Mouse (Mus musculus) urinary bladder, postnatal 25 days (tissue): ENCODE results near the gene Ccdc38.
"Not testable (repeated sequence)": the region's sequence is repeated elsewhere in the genome, so short reads cannot be mapped to it uniquely, and the experiment has no call there.

Experiments
- DNase-seq: peaks from one replicate; pipeline ENCODE4 v3.0.0; 2022; ENCODE audit warnings: low spot score

The Ccdc38 gene

DNA sequence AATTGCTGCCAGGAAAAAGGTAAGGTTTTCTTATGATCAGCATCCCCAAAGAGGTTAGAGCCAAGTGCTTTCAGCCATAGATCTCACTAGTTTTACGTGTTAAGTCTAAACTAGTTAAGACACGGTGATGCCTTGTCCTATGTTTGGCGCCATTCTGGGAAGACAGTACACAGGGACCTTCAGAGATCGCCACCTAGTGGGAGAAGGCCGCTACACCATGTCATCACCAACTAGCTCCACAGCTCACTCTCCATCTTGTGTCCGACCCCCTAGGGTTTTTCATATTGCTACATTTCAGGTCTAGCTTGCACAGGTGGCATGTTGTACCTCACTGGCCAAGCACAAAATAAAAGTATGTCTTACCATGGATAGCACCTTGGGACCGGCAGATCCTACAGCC lies 8.6 kb downstream of the Ccdc38 start:
- DNase-seq = peak; percentile 70

DNA sequence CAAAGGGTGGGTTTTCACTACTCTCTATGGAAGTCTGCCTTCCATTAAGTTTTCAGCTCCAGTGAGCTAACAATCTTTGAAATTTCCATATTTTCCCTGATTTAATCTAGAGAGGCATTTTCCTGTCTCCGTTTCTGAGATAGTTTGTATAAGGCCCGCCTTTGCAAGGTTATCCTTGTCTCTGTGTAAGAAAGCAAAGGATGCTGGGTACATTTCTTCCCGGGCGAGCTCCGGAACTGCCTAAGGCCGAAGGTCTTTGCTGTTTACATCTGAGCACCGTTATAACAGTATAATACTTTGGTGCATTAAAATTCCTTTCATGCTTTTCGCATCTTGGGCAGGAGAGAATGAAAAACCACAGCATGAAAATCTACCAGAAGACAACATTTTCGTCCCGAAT lies 9.4 kb downstream of the Ccdc38 start:
- no peak for DNase-seq

DNA sequence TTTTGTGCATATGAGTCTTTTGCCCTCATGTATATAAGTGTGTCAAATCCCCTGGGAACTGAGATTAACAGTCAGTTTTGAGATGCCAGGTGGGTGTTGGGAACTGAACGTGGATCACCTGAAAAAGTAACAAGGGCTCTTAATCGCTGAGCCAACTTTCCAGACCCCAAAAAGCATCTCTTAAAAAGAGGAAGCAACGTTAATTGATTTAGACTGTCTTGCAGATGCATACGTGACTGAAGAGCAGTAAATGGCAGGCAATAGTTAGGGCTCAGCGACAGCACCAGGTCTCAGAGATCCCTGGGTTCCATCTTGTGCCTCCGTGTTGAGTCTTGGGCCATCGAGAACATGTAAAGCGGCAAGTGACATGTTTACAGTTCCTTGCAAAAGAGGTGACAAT lies 12.2 kb downstream of the Ccdc38 start:
- no peak for DNase-seq

DNA sequence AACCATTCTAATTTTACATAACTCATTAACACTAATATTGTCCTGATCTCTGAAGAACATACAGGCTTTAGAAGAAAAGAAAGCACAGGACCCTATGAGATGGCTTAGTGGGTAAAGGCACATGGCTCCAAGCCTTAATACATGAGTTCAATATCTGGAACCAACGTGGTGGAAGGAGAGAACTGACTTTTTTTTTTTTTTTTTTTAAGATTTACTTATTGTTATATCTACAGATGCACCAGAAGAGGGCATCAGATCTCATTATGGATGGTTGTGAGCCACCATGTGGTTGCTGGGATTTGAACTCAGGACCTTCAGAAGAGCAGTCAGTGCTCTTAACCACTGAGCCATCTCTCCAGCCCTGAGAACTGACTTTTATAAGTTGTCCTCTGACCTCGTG lies 17.5 kb downstream of the Ccdc38 start:
- DNase-seq = not testable (repeated sequence)

DNA sequence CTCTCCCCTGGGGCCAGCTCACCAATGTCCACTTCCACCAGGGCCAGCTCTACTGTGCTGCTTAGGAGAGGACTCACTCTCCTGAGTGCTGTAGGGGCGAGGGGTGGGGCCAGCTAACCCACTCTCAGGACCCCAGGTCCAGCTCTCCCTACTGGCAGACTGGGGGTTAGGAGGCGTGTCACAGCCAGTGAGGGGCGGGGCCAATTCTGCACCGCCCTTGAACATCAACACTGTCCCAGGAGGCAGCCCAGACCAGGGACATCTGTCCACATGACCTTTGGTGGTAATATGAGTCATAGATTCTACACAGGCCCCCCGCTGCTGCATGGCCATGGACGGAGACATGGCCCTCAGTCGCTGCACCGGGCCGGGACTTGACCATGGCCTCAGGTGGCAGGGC lies 19.4 kb downstream of the Ccdc38 start:
- DNase-seq = no peak

DNA sequence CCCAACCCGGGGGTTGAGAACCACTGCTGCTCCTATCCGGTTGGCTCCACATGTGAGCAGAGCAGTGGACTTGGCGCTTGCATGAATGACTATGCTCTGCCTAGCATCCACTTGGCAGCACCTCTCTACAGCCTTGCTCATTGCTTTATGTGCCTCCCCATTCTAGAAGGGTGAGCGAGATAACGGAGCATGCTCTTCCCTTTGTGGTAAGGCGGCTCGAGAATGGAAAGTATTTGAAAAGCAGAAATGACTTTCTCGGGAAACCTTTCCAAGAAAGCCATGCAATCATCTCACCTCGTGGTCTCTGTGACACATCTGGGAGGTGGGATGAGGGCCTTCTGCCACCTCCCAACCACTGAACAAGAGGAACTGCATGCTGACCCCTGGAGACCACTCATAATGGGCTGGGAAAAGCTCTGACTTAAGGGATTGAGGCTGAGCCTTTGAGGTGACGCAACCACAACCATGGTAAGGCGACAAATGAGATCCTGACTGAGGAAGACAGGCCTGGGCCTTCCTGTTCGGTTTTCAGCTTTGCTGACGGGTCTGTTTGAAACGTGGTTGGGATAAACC lies 24.2 kb downstream of the Ccdc38 start:
- no peak for DNase-seq

DNA sequence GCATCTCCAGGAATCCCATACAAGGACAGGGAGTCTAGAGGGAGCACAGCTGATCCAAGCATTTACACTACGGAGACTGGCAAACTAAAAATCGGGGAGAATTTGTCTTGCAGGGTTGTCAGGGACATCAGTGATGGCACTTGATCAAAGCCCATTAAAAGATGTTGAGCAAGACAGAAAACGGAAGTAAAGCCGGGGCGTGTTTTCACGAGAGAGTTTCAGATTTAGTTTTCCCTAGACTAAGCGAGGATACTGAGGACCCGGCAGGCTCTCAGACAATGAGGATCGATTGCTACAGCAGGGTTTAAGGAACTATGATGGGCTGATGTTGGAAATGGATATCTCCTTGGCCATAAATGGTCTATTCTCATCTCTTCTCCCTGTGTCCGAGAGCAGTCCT lies 26.6 kb downstream of the Ccdc38 start:
- no peak for DNase-seq

DNA sequence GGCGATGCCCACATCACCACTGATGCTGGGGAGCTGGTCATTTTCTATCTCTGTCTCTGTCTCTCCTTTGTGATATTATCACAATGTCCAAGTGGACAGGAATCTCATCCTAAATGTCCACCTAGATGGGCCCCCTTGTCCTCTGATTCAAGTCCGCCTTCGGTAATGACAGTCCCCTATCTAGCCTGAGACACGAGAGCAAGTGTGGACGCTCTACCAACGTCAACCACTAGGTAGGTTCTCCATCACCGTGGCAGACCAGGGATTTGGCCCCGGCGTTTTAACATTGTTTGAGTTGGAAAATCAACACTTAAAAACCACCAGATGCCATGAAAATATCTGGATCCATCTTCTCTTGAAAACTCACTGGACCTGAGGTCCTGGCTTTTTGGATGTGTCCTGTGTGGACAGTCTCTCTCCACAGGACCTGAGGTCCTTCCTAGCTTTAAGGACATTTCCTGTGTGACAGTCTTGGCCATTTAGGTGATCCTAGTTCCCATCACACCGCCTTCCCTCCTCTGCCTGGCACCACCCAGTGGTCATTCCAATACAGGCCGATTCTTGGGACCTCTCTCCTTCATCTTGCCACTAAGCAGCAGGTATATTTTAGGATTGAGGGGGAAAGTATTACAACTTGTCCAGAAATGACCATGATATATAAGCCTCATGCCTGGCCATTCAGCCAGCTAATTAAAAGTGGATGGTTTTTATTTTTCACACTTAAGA lies 27.6 kb downstream of the Ccdc38 start:
- DNase-seq = no peak

DNA sequence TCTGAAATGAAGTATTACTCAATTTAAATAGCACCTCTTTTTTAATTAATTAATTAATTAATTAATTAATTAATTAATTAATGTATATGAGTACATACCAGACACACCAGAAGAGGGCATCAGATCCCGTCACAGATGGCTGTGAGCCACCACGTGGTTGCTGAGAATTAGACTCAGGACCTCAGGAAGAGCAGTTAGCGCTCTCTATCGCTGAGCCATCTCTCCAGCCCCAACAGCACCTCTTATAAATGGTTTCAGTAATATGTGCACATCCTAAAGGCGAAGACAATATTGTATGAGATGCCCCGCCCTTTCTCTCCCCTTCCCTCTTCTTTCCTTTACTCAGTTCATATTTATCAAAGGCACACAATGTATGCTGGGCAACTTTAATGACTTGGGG lies 28.2 kb downstream of the Ccdc38 start:
- DNase-seq = no peak

DNA sequence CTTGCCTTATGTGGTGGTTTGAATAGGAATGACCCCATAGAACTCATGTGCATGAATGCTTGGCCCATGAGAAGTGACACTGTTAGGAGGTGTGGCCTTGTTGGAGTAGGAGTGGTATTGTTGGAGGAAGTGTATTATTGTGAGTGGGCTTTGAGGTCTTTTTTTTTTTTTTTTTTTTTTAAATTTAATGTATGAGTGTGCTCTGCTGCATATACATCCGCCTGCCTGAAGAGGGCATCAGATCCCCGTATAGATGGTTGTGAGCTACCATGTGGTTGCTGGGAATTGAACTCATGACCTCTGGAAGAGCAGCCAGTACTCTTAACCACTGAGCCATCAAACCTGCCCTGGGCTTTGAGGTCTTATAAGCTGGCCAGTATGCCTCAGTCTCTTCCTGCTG lies 31.8 kb downstream of the Ccdc38 start:
- DNase-seq = no peak

DNA sequence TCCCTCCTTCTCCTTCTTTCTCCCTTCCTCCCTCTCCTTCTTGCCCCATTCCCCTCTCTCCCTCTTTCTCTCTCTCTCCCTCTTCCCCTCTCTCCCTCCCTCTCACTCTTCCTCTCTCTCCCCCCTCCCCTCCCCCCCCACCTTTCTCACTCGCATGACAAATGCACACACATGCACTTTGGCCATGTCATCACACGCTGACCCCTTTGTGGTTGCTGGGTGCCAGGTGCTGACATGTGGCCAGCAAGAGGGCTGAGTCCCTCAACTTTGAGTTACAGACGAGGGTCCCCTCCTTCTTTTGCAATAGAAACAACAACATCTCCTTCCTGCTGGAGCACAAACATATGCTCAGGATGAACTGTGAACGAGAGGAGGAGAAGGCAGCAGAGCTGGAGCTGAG lies 34.5 kb downstream of the Ccdc38 start:
- DNase-seq = no peak

DNA sequence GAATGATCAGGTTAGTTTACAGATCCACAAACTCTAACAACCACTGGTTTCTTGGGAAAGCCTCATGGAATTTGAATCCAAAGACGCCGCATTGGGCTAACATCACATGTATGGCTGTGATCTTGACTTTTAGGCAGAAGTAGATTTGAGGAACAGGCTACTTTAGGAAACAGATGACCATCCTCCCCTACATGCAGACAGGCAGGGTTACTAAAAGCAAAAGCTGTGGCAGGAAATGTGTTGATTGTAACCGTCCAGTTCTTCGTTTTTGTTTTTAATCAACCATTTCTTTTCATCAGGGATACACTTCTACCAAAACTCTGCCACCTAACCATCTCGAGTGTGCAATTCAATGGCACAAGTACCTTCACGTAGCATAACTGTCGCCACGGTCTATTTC lies 35.5 kb downstream of the Ccdc38 start:
- no peak for DNase-seq

DNA sequence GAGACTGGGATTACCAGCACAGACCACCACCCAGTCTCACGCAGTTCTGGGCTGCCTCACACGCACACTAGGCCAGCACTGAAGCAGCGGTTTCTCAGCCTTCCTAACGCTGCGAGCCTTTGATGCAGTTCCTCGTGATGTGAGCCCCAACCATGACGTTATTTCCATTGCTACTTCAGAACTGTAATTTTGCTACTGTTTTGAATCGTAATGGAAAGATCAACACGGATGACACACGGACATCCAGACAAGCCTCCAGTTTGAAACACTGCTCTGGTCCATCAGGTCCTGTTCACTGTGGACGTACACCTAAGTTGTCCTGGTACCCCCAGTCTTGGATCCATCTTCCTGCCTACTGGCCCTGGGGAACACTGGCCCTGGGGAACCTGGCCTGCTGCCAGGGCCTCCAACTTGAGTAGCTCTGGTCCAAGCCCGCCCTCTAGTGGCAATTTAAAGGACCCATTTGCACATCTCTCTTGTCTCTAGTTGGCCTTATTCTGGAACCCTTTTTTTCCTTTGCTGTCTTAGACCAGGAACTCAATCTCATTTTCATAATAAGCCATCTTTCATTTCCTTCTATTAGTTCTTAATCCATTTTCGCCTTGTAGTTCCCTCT lies 36.9 kb downstream of the Ccdc38 start:
- peak; percentile 64 for DNase-seq

DNA sequence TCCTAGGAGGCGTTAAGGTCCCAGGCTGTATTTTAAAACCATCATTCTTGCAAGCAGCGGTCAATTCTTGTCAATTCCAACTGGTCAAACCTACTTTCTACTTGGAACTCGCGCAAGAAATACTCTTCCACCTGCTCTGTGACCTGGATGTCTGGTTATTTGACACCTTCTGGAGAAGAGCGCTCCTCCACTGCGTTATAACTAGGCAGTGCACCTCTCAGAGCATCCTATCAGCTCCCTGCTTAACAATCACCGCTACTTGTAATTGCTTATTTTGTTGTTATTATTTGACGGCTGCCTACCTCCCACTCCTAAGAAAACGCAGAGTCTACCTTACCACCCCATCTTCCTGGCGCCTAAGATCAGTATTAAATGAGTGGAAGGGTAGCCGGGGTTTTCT lies 48.4 kb downstream of the Ccdc38 start:
- DNase-seq = no peak

DNA sequence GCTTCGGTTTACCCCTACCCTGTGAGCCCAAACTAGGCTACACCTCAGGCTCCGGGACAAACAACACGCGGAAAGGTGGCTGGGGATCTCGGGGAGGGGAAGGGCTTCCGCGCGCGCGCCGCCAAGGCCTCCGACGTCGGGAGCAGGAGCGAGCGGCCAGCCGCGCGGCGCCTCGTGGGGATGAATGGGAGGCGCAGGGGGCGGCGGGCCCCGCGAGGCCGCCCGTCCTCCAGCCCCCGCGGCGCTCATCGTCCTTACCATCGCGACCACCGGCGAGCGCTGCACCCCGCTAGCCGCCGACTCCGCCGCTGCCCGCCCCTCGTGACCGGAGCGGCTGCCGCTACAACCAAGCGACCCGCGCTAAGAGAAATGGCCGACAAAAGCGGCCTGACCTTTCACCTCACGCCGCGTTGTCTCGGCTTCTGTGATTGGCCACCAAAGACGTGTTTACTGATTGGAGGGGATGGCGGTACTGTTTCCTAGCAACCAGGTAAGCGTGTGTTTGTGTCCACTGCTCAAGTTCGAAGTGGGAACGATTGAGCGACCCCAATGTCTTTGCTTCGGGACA lies 48.9 kb downstream of the Ccdc38 start, which contains the start of gene Snrpf:
Gene Snrpf, minus strand, starts transcription at position 426 of the 568 bp plus-strand sequence.
- peak; percentile 83 for DNase-seq

DNA sequence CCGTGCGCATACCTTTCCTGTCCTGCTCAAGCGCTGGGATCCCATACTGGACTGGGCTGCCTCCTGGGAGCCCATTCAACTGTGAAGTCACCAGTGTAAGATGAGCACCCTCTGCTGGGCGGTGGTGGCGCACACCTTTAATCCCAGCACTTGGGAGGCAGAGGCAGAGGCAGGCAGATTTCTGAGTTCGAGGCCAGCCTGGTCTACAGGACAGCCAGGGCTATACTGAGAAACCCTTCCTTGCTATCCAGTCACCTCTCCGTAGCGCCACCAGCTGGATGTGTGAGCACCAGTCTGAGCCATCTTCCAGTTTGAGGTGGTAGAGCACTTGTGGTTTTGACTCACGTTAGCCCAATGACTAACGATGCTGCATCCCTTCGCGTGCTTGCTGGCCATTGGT lies 52.0 kb downstream of the Ccdc38 start:
- no peak for DNase-seq

DNA sequence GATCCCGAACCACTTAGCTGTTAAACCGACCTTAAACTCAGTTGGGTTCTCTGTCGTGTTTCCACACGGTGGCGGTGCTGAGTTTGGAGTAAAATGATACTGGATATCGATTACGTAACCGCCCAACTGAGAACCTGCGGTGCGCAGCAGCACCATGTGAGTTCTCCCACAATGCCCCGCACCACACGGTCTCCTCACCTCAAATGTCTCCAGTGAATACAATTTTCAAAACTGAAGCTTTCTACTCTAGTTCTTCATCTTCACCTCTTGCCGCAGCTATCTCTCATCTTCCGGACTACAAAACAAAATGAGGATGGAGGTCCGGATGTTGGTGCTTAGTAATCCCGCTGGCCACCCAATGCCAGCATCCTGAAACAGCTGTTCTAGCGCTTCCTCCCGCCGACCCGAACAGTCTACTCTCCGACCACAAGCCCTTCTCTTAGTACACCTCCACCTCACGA lies 53.6 kb downstream of the Ccdc38 start:
- DNase-seq = peak; percentile 83

DNA sequence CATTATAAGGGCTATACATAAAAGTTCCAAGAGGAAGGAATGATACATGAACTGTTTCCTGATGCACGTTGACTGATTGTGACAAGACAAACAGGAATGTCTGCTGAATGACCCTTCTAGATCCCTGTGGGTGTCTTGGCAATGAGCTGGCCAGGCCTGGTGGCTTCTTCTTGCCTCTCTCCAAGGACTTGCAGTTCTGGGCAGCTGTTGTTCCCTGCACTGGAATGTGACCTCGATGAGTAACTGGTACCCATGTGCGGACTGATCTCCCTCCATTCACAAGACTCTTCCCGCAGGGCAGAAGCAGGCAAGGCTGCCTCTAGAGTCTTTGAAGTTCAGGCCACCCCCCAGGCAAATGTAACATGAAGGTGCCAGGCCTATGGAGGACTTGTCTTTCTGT lies 55.4 kb downstream of the Ccdc38 start:
- no peak for DNase-seq

DNA sequence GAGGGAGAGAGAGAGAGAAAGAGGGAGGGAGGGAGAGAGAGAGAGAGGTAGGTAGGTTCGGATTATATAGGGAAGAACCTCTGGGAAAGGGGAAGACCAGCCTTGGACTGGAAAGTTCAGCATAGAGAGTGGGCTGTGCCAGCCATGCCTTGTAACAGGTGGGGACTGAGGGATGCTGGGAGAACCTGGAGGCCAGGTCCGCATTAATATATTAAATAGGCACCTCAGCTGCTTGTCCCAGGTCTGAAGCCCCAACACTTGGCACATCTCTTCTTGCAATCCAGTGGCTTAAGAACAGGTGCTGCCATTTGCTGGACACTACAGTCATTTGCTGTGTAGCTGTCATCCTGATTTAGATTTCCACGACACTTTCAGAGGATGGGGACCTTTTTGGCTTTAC lies 56.2 kb downstream of the Ccdc38 start:
- no peak for DNase-seq

DNA sequence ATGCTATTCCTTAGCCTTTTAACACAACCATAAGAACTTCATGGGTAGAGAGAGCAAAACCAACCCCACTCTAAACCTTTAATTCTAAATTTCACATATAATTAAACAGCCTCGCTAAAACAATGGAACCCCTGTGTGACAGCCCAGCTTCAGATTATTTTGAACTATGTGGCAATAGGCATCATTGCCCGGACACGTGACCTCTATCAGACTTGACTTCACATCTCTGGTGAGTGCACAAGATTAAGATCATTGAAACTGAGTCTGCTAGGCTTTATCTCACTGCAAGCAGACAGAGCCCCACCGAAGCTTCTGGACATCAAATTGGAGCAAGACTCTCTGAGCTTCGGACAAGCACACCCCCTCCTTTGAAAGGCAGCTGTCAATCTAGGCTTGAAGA lies 61.9 kb downstream of the Ccdc38 start:
- DNase-seq = no peak

DNA sequence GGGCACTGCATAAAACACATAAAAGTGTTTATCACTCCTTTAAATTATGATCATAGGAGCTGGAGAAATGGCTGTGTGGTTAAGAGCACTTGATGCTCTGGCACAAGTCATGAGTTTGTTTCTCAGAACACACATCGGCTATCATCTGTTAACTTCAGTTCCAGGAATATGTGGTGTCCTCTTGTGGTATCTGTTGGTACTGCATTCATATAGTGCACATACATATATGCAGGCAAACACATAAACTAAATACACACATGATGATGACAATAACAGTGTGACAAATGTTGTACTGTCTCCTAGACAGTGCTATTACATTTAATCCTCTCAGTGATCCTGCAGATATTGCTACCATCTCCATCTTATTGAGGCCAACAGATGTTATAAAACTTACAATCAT lies 62.8 kb downstream of the Ccdc38 start:
- no peak for DNase-seq

DNA sequence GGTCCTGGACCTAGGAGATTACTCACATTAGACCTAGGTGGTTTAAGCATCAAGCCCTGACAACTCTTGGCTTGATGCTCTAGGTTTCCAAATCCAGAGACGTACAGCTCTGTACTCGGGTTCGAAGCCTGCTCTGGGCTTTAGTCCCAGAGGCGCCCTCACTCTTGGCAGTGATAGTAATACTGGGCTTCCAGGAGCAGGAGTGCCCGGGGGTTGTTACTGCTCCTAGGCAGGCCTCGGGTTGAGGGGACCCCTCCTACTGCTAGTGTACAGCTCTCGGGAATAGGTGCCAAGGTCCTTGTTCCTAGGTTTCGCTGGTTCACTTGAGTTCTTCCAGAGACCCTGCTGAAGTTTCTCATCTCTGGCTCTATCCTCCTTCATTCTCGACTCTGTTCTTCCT lies 65.9 kb downstream of the Ccdc38 start:
- DNase-seq = no peak

DNA sequence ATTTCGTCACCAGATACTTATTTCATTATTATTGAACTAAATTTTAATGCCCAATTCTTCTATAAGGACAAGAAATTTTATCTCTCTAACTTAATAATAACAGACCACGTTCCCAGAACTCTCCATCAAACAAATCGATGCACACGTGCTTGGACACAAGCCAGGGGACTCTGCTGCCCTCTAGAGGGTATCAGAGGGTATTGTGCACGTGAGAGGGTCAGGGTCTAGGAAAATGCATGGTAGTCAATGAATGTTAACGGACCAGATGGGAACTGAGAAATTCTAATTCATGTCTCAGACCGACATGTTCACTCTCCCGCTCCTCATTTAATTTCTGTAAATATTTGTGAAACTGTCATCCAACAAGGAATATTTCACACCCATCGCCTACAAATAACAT lies 67.6 kb downstream of the Ccdc38 start:
- DNase-seq = no peak
